Mouse (Mus musculus): ENCODE data around the gene Nacc1. TPM values are rescaled to one million over a fixed set of nuclear protein-coding genes. Genes with fewer than 3 reads are reported as not detected.

Nacc1 gene
- total RNA-seq (2021): 10 to 100 TPM; 20.0 to 22.2 TPM
- long read RNA-seq, experiment 1, full-length matches to known transcripts: 3 of 19 reads
- long read RNA-seq, experiment 1, partial matches to known transcripts: 0 of 19 reads
- long read RNA-seq, experiment 1, other reads (novel, unspliced or antisense): 16 of 19 reads
- long read RNA-seq, experiment 2, full-length matches to known transcripts: 3 of 20 reads
- long read RNA-seq, experiment 2, partial matches to known transcripts: 0 of 20 reads
- long read RNA-seq, experiment 2, other reads (novel, unspliced or antisense): 17 of 20 reads

- peak; percentile 88 for DNase-seq
These were observed at the start of gene Nacc1 for GRCm38 (mm10) chr8:84687705-84688100. Gene Nacc1, minus strand, starts transcription at chr8:84687862.

DNA sequence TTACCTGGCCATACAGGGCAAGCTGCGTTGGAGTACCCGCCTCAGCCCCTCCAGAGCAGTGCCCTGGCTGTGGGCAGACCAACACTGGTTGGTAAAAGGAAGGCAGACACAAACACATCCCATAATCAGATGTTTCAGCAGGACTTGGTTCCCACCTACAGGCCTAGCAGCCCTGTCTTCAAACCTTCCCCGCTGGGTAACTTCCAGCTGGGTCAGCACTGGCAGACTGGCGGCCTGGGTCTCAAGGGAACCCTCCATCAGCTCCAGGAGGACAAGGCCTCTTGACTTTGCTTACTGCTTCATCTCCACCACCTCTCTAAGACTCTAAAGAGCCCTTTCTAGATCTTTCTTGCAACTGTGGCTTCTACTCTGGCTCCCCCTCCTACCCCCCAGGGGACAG, 48.9 kb upstream of the Nacc1 start:
- no peak for DNase-seq

DNA sequence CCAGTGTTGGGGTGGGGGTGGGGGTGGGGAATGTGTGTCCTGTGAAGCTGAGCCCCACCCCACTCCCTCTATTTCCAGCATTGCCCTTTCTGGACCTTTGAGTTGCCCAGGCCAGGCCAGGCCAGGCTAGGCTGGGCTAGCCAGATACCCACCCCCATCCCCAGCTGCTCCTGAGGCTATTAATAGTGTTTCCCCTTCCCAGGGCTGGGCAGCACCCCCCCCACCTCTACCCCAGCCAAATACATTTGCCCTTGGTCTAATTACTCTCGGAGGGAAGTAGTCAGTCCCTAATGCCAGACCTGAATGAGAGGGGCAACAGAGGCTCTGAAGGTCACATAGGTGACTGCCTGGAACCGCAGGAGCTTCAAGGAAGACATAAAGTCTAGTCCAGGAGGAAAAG, 47.9 kb upstream of the Nacc1 start:
- peak; percentile 87 for DNase-seq

DNA sequence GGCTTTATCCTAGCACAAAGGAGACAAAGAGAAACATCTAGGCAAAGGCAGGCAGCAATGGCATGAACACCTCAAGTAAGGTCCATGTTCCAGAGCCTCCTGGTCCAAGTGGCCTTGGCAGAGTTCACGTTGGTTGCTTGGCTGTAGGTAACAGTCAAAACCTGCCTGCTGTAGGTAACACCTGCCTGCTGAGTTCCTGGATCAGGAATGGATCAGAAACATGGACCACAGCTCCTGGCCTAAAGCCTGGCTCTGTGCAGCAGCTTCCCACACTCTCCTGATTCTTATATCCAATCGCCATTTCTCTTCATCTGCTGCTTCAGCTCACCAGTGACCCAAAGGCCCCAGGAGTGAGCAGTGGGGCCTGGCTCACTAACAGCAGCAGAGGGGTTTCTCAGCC, 47.0 kb upstream of the Nacc1 start:
- DNase-seq: no peak

GRCm38 (mm10) chr8:84733959-84734358, 46.3 kb upstream of the Nacc1 start:
- no peak for DNase-seq

- no peak for DNase-seq
These were observed 45.3 kb upstream of the Nacc1 start for GRCm38 (mm10) chr8:84732996-84733395.

DNA sequence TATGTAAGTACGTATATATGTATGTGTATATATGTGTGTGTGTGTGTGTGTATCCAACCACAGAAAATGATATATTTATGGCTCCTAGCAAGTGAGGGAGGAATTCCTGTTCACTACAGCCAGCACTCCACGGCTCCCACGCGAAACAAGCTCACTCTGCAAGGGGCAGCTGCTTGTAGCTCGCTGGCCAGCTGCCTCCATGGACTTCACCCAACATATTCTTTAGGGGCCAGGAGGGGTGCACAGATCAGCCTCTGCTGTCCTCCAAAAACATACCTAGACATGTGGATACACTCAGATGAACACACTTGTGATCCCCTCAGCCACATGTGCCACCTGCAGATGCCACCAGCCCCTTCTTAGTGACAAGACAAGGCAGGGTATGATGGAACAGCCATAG, 44.9 kb upstream of the Nacc1 start:
- DNase-seq: no peak

DNA sequence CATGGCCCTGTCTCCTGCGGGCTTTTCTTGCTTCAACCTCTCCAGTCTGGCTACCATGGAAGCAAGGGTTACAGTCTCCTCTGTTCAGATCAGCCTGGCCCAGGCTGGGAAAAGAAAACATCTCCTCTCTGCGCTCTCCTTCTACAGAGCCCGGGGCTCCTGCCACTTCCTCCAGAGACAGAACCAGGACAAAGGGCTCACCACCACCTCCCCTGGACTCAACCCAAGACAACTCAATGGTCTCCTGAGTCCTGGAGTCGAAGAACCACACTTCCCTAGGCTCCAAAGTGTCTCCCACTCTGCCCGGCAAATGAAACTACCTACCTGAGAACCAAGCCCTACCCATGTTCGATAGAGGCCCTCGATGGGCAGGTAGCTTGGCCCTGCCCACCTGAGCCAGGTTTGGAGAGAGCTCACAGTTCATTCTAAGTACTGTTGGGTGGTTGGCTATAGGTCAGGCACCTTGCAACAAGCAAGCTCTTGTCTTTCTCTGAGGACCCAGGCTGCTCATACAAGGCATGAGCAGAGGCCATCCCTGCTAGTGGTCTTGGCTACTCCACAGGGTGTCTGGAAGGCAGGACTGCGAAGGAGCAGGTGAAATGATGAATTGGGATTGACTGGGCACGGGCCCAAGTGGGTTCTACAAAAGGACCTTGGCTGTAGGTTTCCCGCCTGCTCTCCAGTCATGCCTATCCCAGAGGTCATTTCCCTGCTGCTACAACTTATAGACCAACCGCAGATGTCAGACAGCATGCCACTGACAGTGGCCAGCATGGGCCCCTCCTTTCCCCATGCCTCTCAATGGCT, 43.9 kb upstream of the Nacc1 start:
- DNase-seq: no peak

- DNase-seq: peak; percentile 72
These were observed 43.1 kb upstream of the Nacc1 start for GRCm38 (mm10) chr8:84730541-84731370.

- DNase-seq: peak; percentile 75
These were observed 42.3 kb upstream of the Nacc1 start for GRCm38 (mm10) chr8:84729921-84730362.

GRCm38 (mm10) chr8:84728474-84728873, 40.8 kb upstream of the Nacc1 start:
- no peak for DNase-seq

- peak; percentile 70 for DNase-seq
These were observed 38.2 kb upstream of the Nacc1 start for GRCm38 (mm10) chr8:84725941-84726259.

DNA sequence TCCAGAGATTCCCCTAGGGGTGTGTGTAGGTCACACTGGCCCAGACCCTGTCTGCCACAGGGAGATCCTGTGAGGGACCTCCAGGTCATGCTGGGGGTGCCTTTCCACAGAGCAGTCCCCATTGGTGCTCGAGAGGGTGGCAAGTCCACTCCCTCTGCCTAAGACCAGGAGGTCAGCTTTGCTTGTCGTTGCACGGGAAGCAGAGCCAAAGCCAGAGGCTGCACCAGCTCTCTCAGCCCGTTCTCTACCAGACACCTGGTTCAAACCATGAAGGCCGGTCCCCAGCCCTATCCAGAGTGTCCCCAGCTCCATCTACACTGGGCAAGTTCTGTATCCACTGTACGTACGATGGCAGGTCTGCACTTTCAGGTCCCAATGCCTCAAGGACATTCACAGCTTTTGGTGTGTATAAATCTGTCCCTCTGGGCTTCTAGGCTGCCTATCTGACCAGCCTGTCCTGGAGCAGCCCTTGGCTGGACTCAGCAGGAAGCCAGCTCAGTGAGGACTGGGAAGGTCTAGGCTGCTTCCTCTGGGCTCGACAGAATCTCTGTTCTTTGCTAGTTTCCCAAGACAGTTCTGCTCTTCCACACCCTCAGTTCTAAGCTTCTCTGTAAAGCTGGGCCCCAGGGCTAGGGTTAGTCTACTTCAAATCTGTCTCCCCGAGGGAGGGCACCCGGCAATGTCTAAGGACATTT, 37.7 kb upstream of the Nacc1 start:
- no peak for DNase-seq

- DNase-seq: no peak
These were observed 37.0 kb upstream of the Nacc1 start for GRCm38 (mm10) chr8:84724683-84725082.

DNA sequence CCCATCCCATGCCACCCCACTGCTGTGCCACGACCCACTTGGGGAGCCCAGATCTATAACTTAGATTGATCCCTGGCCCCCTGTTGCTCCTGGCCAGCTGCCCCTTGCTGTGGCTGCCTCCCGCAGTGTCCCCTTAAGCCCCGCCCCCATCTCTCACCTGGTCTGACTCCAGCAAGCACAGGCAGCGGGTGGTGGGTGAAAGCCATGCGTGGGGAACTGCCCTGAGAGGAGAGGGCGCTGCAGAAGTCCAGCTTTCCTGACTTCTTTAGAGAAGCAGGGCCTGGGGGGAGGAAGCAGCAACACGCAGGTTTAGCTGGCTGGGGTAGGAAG, 35.9 kb upstream of the Nacc1 start:
- DNase-seq: no peak

- DNase-seq: peak; percentile 81
These were observed 35.3 kb upstream of the Nacc1 start, which contains the start of gene G430095P16Rik for GRCm38 (mm10) chr8:84722850-84723570. Gene G430095P16Rik, plus strand, starts transcription at chr8:84723007.

GRCm38 (mm10) chr8:84722530-84722849, 34.8 kb upstream of the Nacc1 start:
- DNase-seq: no peak

DNA sequence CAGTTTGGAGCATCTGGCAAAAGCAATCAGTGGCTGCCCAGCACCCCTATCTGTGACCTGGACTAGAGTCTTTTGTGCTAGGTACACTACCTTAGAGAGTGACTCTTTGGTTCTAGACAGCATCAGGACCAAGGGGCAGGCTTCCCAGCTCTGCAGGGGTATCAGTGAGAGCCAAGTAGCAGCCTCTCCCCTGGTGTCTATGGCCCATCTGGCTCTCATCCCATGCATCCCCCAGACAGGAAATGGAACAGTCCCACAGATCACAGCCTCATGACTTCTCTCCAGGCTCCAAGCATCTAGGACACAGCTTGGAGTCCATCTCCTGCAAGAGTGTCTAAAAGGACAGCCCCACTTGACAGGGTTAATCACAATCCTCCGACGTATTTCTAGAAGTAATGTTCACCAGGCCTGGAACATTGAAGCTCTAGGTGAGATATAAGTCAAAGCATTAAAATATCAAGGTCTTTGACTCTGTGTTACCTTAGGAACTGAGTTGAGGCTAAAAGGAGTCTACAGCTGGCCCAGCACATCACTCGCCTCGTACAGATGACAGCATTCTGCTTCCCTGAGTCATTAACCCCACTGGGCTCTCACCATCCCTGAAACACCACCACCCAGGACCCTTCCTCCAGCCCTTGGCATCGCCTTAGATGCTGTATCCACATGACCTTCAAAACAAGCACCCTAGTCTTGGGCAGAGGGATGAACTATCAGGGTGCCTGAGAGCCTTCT, 31.5 kb upstream of the Nacc1 start:
- no peak for DNase-seq

DNA sequence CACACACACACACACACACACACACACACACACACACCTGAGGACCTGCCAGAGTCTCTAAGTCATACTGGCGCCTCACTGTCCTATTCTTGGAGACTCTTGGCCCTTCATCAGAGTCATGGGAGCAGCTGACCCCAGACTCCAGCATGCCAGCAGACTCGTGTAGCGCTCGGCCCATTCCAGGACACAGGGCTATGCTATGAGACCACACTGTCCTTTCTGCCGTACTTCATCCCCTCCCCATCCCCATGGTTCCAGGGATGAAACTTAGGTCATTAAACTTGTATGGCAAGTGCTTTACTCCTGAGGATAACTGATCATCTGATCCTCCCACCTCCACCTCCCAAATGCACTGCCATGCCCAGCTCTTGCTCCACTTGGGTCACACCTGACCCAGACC, 30.8 kb upstream of the Nacc1 start:
- DNase-seq: peak; percentile 77

DNA sequence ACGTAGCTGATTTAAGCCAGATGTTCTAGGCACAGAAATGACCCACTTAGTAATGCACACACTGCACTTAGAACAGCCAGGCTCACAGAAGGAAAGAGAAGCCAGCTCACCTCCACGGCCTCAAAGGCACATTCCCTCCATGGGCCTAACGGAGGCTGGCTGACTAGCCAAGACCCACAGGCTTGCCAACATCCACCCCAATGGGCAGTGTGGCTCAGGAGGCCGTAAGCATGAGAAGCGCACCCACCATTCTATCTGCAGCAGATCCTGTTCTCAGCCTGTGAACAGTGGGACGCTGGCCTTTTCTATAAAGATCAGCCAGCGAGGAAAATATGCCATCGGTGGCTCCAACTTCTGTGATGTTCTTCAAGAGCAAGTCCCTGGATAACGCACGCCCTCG, 29.1 kb upstream of the Nacc1 start:
- DNase-seq: no peak

DNA sequence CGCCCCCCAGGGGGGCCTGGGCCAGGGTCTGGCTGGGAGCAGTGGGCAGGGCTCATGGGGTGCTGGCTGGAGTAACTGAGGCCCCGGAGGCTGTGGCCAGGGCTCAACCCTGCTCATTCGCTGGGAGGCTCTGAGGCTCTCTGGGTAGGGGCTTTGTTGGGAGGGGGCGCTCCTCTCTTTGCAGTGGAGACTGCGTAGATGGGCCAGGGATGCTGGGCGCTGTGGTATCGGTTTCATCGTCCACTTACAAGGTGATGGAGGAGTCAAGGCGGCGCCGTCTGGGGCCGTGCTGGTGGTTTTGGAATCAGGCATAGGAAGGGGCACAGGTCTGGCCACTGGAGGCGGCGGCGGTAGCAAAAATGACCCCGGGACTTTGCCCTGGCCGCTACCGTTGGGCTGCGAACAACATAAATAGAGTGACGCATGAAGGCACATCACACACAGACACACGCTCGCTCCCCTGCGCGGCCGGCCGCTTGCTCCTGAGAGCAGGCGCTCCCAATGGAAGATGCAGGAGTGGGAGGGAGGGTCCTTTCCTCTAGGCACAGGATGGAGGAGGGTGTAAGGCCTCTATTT, 28.3 kb upstream of the Nacc1 start:
- DNase-seq: no peak
